Mouse (Mus musculus): Measurements from ENCODE around the gene Glis3.

DNA sequence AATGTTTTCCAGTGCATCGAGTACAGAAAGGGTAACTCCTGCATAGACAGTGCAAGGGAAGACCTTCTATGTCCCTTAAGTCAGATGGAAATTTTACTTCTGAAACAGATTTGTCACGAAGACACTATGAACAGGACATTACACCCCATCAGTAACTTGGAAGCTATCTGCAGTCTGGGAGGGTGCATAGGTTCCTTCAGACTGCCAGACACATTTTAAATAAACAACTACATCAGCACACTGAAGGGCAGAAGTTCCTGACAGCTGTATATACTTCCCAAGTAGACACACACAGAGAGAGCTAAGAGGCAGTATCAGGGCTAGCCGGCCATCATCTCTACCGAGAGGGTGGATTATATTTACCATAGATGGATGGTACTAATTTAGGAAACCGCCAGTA is 296.5 kb downstream of the Glis3 start:
- no peak for TF ChIP-seq EP300 (IDR thresholded peaks at IDR 0.05; ENCODE audit: low read depth)
- TF ChIP-seq CTCF (IDR thresholded peaks at IDR 0.05; ENCODE audit: low read depth) = no peak

Data from liver, embryonic 14.5 days (tissue).